Mouse (Mus musculus) spleen, postnatal 4 days (tissue): ENCODE results near the gene Cdk19.
"Not testable (repeated sequence)": the region's sequence is repeated elsewhere in the genome, so short reads cannot be mapped to it uniquely, and the experiment has no call there.

Experiments
- DNase-seq, 2 experiments: peaks; one replicate each; pipeline ENCODE4 v3.0.0; 2022; ENCODE audit warnings: low spot score in 2 of 2

The Cdk19 gene

GRCm38 (mm10) chr10:40479621-40480193 is 140.3 kb downstream of the Cdk19 start:
- no peak for DNase-seq

DNA sequence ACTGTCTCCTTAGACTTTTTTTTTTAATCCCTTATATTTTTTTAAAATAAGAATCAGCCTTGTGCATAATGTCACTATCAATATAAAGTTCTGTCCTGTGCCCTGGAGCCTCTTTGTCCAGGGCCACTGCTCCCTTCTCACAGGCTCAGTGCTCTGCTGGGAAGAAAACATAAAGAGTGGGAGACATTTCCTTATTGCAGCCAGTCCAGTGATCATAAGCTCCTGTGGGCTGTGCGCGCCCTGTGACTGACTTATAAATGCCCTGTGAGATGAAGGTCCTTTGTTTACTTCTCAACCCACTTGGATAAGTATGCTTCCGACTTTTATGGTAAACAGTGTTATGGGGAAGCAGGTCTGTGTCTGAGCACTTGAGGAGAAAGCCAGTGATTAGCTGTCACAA is 142.2 kb downstream of the Cdk19 start:
- DNase-seq, result no peak

GRCm38 (mm10) chr10:40482285-40482684 is 142.9 kb downstream of the Cdk19 start:
- DNase-seq, result no peak

- DNase-seq, result no peak
These were observed 149.9 kb downstream of the Cdk19 start for GRCm38 (mm10) chr10:40489086-40489796.

- no peak for DNase-seq
These were observed 151.8 kb downstream of the Cdk19 start for GRCm38 (mm10) chr10:40491131-40491530.

- DNase-seq, result no peak
These were observed 152.4 kb downstream of the Cdk19 start for GRCm38 (mm10) chr10:40491748-40492147.

GRCm38 (mm10) chr10:40494181-40495162 is 155.1 kb downstream of the Cdk19 start:
- DNase-seq, result no peak

- DNase-seq, result no peak
These were observed 158.1 kb downstream of the Cdk19 start for GRCm38 (mm10) chr10:40497301-40498041.

GRCm38 (mm10) chr10:40498426-40498825 is 159.1 kb downstream of the Cdk19 start:
- no peak for DNase-seq

- peak in 1 of 2 experiments; percentile 70 for DNase-seq
These were observed 160.2 kb downstream of the Cdk19 start for GRCm38 (mm10) chr10:40499314-40500252.

GRCm38 (mm10) chr10:40500723-40501245 is 161.4 kb downstream of the Cdk19 start:
- no peak for DNase-seq

DNA sequence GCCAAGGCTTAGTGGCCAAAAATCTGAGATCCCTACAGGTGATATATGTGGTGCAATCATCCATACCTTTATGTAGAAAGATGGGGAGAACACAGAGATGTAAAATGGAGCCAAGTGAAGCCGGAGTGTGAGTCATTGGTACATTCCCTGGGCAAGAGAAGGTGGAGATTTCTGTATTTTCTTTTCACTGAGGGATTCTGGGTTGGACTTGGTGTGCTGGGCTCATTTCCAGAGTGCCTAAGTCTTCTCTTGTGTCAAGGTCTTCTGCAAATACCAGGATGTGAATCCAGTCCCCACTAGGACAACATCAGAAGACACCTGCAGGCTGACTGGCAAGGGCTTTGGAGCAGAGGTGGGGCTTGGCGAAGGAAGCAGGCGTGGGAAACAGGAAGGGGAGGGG is 163.4 kb downstream of the Cdk19 start:
- no peak for DNase-seq

- DNase-seq, result no peak
These were observed 171.0 kb downstream of the Cdk19 start for GRCm38 (mm10) chr10:40510356-40510755.

- DNase-seq, result no peak
These were observed 171.9 kb downstream of the Cdk19 start for GRCm38 (mm10) chr10:40511221-40511677.

DNA sequence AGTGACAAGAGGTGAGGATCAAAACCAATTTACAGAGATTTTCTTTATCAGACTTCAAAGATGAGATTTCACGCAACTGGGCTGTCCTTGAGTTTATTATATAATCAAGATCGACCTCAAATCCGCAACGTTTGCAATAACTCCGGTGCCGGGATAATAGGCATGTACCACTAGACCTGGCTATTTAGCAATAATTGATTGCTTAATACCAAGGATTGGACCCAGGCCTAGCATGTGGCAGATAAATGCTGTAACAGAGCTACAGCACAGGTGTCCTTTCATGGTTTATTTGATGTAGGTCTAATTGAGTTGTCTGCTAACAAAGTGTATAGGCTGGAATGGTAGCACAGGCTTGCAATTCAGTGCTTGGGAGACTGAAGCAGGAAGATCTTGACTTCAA is 172.8 kb downstream of the Cdk19 start:
- DNase-seq, result no peak

DNA sequence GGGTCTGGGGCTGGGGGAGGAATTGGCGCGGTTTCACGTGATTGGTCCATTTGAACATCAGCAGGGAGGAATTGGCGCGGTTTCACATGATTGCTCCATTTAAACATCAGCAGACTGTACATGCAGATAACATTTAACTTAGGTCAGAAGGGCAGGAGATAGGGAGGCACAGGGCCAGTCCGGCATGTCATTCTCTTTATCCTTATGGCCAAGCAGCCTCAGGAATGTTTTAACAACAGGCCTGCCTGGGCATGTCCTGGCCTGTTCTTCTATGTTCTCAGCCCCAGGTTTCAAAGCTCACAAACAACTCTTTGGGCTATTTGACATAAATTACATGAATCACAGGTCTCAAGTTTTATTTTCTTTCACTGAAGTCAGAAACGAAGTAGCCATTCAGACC is 173.6 kb downstream of the Cdk19 start:
- DNase-seq, result not testable (repeated sequence)

DNA sequence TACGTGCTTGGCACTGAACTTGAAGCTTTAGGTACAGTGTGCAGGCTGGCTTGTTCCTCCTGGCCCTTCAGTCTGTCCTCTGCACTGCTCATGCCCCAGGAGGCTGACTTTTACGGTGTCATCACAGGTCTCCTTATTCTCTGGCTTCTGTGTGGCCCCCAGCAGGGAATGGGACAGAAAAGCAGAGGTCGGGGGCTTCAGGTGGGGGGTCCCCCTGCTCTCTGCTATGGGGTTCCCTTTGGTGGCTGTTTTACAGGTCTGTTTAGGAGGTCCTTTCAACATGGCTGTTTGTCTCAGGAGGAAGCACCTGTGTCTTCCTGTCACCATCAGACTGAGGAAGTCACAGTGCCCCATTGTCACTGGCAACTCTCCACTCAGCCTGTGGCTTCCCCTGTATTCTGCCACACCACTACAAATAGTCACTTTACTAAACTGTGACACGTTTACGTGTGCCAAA is 175.9 kb downstream of the Cdk19 start:
- peak in 1 of 2 experiments; percentile 37 for DNase-seq

GRCm38 (mm10) chr10:40516421-40516820 is 177.1 kb downstream of the Cdk19 start:
- DNase-seq, result no peak

DNA sequence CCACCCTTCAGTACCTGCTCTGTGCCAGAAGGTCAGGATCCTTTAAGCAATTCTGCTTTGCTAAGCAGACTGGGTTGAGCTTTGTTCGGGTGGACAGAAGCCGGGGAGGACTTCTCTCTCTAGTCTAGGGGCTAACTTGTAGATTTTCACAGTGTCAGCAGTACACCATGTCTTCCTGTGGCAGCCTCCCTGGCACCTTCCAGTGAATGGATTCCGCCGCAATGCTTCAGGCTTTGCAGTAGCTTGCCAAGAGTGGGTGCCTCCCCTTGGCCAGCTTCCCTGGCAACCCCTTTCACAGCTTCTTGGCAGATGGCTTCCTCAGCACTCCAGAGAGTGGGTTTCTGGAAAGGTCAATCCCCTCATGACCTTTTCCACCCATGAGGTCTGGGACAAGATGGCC is 180.2 kb downstream of the Cdk19 start:
- peak in 1 of 2 experiments; percentile 58 for DNase-seq

- peak in 1 of 2 experiments; percentile 51 for DNase-seq
These were observed 182.2 kb downstream of the Cdk19 start for GRCm38 (mm10) chr10:40521579-40521978.
